Mouse (Mus musculus) erythroid progenitor cell, adult 5-6 weeks (primary cell): ENCODE results near the gene Ttll4. TPM values are rescaled to one million over a fixed set of nuclear protein-coding genes. Genes with fewer than 3 reads are reported as not detected.

Experiments used
- ATAC-seq: replicated peaks from 2 replicates; pipeline ENCODE4 v1.8.0; 2016; ENCODE audit warnings: moderate number of reproducible peaks, mild to moderate bottlenecking, moderate TSS enrichment, inconsistent platforms; ENCODE audit not compliant: poor library complexity, low FRiP score, severe bottlenecking
- total RNA-seq, 2 experiments: library from RNA; stranded (forward) in 1 of 2; stranded (reverse) in 1 of 2; fragments of 150-400 nt in 1 of 2; fragments of 186-747, 209-891 nt in 1 of 2; gene quantifications; 2 replicates each; pipeline versions ENCODE4 v1.2.3 to v1.2.4; 2015 to 2017; ENCODE audit warnings: low replicate concordance in 2 of 2

The Ttll4 gene
- total RNA-seq, 2 experiments from 2014 or later, result 2.9 to 6.3 TPM

GRCm38 (mm10) chr1:74705016-74705415 lies 43.5 kb downstream of the Ttll4 start:
- ATAC-seq, result no peak

- no peak for ATAC-seq
These were observed 48.0 kb downstream of the Ttll4 start for GRCm38 (mm10) chr1:74709566-74709965.

DNA sequence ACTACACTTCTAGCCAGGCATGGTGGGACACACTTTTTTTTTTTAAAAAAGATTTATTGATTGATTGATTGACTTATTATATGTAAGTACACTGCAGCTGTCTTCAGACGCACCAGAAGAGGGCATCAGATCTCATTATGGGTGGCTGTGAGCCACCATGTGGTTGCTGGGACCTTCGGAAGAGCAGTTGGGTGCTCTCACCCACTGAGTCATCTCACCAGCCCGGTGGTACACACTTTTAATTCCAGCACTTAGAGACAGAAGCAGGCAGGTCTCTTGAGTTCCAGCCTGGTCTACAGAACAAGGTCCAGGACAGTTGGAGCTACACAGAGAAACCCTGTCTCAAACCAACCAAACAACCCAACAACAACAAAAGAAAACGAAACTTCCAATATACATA lies 50.5 kb downstream of the Ttll4 start:
- ATAC-seq, result no peak

GRCm38 (mm10) chr1:74712461-74713098 lies 51.0 kb downstream of the Ttll4 start:
- ATAC-seq, result no peak

GRCm38 (mm10) chr1:74713099-74713858 lies 51.7 kb downstream of the Ttll4 start, which contains the start of gene Cyp27a1:
Cyp27a1 (plus strand) TSS chr1:74713574.
- ATAC-seq, result no peak

GRCm38 (mm10) chr1:74713859-74714730 lies 52.5 kb downstream of the Ttll4 start:
- ATAC-seq, result no peak

DNA sequence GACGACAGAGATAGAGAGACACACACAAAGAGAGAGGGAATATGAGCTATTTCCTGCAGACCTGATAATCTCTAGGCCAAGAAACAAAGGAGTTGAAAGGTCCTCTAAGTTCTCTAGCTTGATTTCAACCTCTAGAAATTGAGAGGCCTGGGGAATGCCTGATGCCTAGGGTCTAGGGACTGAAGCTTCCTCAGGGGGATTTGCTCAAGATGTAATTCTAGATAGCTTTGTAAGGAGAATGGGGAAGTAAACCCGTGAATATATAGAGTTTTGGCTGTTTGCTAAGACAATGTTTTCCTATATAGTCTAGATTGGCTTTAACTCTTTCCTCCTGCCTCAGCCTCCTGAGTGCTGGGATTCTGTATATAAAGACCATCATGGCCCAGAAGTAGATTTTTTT lies 53.4 kb downstream of the Ttll4 start:
- ATAC-seq, result no peak

GRCm38 (mm10) chr1:74715468-74715867 lies 53.9 kb downstream of the Ttll4 start:
- no peak for ATAC-seq

GRCm38 (mm10) chr1:74715886-74716285 lies 54.3 kb downstream of the Ttll4 start:
- no peak for ATAC-seq

DNA sequence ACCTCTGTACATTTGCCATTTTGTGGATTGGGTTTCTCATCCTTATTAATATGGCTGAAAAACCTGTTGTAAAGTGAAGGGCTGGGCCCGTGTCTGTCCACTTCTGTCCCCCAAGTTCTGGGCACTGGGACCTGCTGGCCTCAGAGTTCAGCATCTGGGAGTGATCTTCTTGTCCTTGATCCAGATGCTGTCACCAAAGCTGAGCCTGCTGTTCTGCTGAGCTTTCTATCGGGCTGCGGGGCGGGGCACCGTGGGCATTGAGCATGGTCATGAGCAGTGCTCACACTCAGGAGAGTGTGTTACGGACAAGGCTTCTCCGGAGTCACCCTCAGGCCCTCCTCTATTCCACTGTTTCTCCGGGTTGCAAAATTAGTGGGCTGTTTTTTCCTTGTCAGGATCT lies 56.6 kb downstream of the Ttll4 start:
- ATAC-seq, result no peak

GRCm38 (mm10) chr1:74719281-74719680 lies 57.7 kb downstream of the Ttll4 start:
- no peak for ATAC-seq

DNA sequence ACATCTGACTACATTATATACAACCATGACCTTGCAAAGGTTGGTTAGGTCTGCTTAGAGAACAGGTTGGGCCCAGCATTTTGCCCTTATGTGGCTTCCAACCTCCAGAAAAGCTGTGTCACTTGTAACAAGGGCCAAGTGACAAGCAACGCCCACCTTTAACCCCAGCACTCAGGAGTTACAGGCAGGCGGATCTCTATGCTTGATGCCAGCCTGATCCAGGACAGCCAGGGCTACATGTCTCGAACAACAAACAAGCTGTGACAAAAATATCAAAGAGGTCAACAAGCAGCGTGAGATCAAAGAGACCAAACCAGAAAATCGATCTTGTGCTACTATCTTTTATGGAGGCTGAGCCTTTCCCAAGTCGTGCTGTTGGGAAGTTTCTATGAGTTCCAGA lies 60.1 kb downstream of the Ttll4 start:
- no peak for ATAC-seq

- no peak for ATAC-seq
These were observed 62.2 kb downstream of the Ttll4 start for GRCm38 (mm10) chr1:74723748-74724147.

GRCm38 (mm10) chr1:74726114-74726513 lies 64.6 kb downstream of the Ttll4 start:
- ATAC-seq, result no peak

DNA sequence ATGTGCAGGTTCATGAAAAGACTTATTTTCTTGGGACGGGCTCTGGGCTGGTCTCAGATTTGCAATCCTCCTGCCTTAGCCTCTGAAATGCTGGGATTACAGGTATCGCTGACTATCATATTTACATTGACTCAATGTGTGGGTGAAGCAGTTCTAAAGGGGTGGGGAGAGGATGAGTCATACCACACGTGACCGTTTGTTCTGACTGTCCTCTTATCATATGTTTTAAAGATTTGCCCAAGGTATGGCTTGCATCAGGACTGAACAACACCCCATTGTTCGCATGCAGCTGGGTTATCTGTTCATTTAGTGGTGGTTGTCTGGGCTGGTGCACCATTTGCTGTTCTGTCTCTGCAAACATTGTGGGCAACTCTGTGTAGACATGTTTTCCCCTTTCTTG lies 65.1 kb downstream of the Ttll4 start:
- ATAC-seq, result no peak

- no peak for ATAC-seq
These were observed 66.9 kb downstream of the Ttll4 start for GRCm38 (mm10) chr1:74728446-74728845.

- ATAC-seq, result no peak
These were observed 75.4 kb downstream of the Ttll4 start for GRCm38 (mm10) chr1:74736977-74737376.

DNA sequence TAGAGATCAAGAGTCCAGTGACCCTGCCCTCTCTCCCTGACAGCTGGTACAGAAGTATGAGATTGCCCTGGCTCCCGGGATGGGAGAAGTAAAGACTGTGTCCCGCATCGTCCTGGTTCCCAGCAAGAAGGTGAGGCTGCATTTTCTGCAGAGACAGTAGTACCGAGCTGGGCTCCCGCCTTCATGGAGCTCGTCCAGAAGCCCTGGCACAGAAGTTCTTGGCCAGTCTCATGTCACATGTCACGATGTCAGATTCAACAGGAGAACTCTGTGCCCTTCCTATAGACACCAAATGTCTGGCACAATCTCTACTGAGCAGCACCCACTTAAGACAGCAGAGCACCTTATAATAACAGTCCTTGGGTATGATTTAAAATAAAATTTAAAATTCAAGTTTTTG lies 76.0 kb downstream of the Ttll4 start:
- ATAC-seq, result no peak

- no peak for ATAC-seq
These were observed 79.3 kb downstream of the Ttll4 start for GRCm38 (mm10) chr1:74740846-74741245.

DNA sequence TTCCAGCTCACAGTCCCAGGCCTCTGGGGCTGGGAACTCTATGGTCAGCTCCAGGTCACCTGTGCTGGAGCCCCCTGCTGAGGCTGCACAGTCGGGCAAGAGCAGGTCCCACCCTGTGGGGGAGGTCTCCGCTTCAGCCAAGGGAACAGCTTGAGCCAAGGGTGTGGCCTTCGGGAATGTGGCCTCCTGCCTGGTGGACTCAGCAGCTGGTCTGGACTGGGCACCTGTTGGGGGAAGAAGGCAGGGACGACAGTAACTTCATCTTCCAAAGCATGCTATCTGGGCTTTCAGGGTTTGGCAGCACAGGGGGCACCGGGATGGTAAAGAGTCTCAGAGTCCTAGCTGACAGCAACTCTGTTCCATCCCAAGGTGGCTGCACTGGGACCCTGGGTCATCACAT lies 85.8 kb downstream of the Ttll4 start:
- no peak for ATAC-seq
